In the genomic region with DNA sequence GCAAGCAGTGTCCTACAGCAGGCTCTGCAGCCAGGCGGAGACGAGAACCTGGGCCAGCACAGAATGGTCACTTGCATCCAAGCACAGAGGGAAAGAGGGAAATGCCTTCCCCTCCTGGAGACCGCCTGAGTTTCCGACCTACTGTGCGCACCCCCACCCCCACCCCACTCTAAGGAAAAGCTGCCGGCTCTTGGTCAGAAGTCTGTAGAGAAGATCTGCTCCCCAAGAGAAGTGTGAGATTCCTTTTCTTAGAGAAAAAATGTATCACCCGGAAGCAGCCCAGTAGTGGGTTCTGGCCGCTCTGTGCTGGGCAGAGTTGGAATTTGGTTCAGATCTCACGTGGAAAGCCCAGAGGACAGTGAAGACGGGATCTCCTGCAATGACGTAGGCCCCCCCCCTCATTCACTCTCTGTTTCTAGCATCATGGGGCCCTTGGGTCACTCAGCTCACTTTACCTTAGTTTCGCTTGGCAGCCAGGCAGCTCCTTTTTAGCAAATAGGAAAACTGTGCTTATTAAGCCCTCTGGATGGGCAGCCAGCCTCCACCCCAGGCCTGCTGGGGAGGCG, we compare ENCODE assay signal across 9 mouse cellular contexts.
A peak's percentile ranks its signal among the peaks of the same experiment; 100 is the strongest.
DNase-seq lines count a peak whose midpoint lies in the region; ATAC-seq and TF ChIP-seq lines count a peak whose summit lies in the region.
"Had no signal": no experiment of that assay in that cellular context is flagged by ENCODE, and none has a peak within 500 bp of the region (broad histone marks: within the 10 kb centered on the region; RNA-seq: fewer than 3 reads in every experiment).

No protein-coding gene starts in this region.

- peak overlapping the region; percentile 94 for H3K27ac ChIP-seq in liver, adult 2 months (replicated peaks; ENCODE audit: insufficient read depth, low read depth, low read length)
- H3K27ac ChIP-seq in embryonic facial prominence, embryonic 13.5 days = peak overlapping the region; percentile 96
- peak overlapping the region; percentile 97 for H3K27ac ChIP-seq in intestine, embryonic 15.5 days
- peak overlapping the region; percentile 97 for H3K27ac ChIP-seq in neural tube, embryonic 12.5 days

- peaks cover 43% of the 10 kb centered on the region for H3K79me2 ChIP-seq in liver, adult 2 months (ENCODE audit: control insufficient read depth, insufficient read depth, low read length)

- WGBS in liver, adult 2 months = 53% methylated on average over 13 of the region's 13 CpGs
- 17% methylated on average over 13 of the region's 13 CpGs for WGBS in embryonic facial prominence, embryonic 13.5 days
- 21% methylated on average over 13 of the region's 13 CpGs for WGBS in intestine, embryonic 15.5 days
- WGBS in neural tube, embryonic 12.5 days = 16% methylated on average over 13 of the region's 13 CpGs

- H3K9ac ChIP-seq in liver, adult 2 months (ENCODE audit: low read depth, low read length) = peak overlapping the region; percentile 20; the same call in 1 of the 2 replicates
- H3K9ac ChIP-seq in embryonic facial prominence, embryonic 13.5 days = peak overlapping the region; percentile 85
- H3K9ac ChIP-seq in intestine, embryonic 15.5 days = peak overlapping the region; percentile 81
- peak overlapping the region; percentile 92 for H3K9ac ChIP-seq in neural tube, embryonic 12.5 days

- H3K9me3 ChIP-seq in embryonic facial prominence, embryonic 13.5 days = no peaks in the 10 kb centered on the region
- no peaks in the 10 kb centered on the region for H3K9me3 ChIP-seq in intestine, embryonic 15.5 days
- H3K9me3 ChIP-seq in neural tube, embryonic 12.5 days = no peaks in the 10 kb centered on the region

- ATAC-seq in embryonic facial prominence, embryonic 13.5 days (ENCODE audit: insufficient number of reproducible peaks, insufficient read depth, low FRiP score, low TSS enrichment, low read depth) = no peak
- no peak for ATAC-seq in intestine, embryonic 15.5 days
- no peak for ATAC-seq in neural tube, embryonic 12.5 days (ENCODE audit: low FRiP score, low read depth)
- ATAC-seq in activated CD4-positive, CD25-positive, alpha-beta regulatory T cell, adult 4 months = no peak

- peaks cover 62% of the 10 kb centered on the region for H3K4me1 ChIP-seq in liver, adult 2 months (ENCODE audit: control insufficient read depth, insufficient read depth, low read length)
- H3K4me1 ChIP-seq in embryonic facial prominence, embryonic 13.5 days = peaks cover 77% of the 10 kb centered on the region
- H3K4me1 ChIP-seq in intestine, embryonic 15.5 days (replicated peaks) = peaks cover 81% of the 10 kb centered on the region
- H3K4me1 ChIP-seq in neural tube, embryonic 12.5 days = peaks cover 53% of the 10 kb centered on the region

- no peak for TF ChIP-seq POLR2A in liver, adult 2 months (IDR thresholded peaks at IDR 0.05; ENCODE audit: extremely low read depth, insufficient read depth, low read length)

- peak overlapping the region; percentile 86 for H3K4me2 ChIP-seq in embryonic facial prominence, embryonic 13.5 days
- H3K4me2 ChIP-seq in intestine, embryonic 15.5 days (replicated peaks) = peak overlapping the region; percentile 88
- H3K4me2 ChIP-seq in neural tube, embryonic 12.5 days (replicated peaks) = peak overlapping the region; percentile 87

- no peak for TF ChIP-seq CTCF in liver, adult 2 months (IDR thresholded peaks at IDR 0.05; ENCODE audit: low read depth, low read length)

- no peaks in the 10 kb centered on the region for H3K27me3 ChIP-seq in liver, adult 2 months (ENCODE audit: control insufficient read depth, insufficient read depth, low read length)
- H3K27me3 ChIP-seq in embryonic facial prominence, embryonic 13.5 days = no peaks in the 10 kb centered on the region
- no peaks in the 10 kb centered on the region for H3K27me3 ChIP-seq in intestine, embryonic 15.5 days (replicated peaks)
- no peaks in the 10 kb centered on the region for H3K27me3 ChIP-seq in neural tube, embryonic 12.5 days (replicated peaks)

- H3K4me3 ChIP-seq in liver, adult 2 months (ENCODE audit: insufficient read depth, low read depth, low read length) = peak overlapping the region; percentile 2; the same call in 1 of the 2 replicates
- peak overlapping the region; percentile 69 for H3K4me3 ChIP-seq in embryonic facial prominence, embryonic 13.5 days
- H3K4me3 ChIP-seq in intestine, embryonic 15.5 days (replicated peaks) = peak overlapping the region; percentile 61
- H3K4me3 ChIP-seq in neural tube, embryonic 12.5 days = peak overlapping the region; percentile 63

- H3K36me3 ChIP-seq in liver, adult 2 months (ENCODE audit: control insufficient read depth, insufficient read depth, low read length) = no peaks in the 10 kb centered on the region
- H3K36me3 ChIP-seq in embryonic facial prominence, embryonic 13.5 days = 0 out of 2 replicates have a peak, but pooled peaks cover 5% of the 10 kb centered on the region
- H3K36me3 ChIP-seq in intestine, embryonic 15.5 days = no peaks in the 10 kb centered on the region; the same call in 1 of the 2 replicates
- H3K36me3 ChIP-seq in neural tube, embryonic 12.5 days = 0 out of 2 replicates have a peak, but pooled peaks cover 2% of the 10 kb centered on the region

- no peak for DNase-seq in liver, adult 2 months (ENCODE audit: extremely low read depth, low read depth, low spot score)
- no peak for DNase-seq in liver
- no peak for DNase-seq in left cerebral cortex, adult 11 months (ENCODE audit: low spot score)
- no peak for DNase-seq in thymus, postnatal 0 days (ENCODE audit: low spot score)
- DNase-seq: right cerebral cortex, postnatal 14 days had no signal

Comparison
In these comparisons a context has a peak if more than half of its experiments do, and no peak if none do; other contexts are left out.
1. H3K4me3 ChIP-seq: peak in every context shown above with its lines; median percentile 69 in embryonic facial prominence, embryonic 13.5 days; 63 in neural tube, embryonic 12.5 days; 61 in intestine, embryonic 15.5 days; 2 in liver, adult 2 months.
2. H3K9ac ChIP-seq: peak in every context shown above with its lines; median percentile 92 in neural tube, embryonic 12.5 days; 85 in embryonic facial prominence, embryonic 13.5 days; 81 in intestine, embryonic 15.5 days; 20 in liver, adult 2 months.